Mouse (Mus musculus) MEL (cell line): ENCODE results near the gene Dnali1. TPM values are rescaled to one million over a fixed set of nuclear protein-coding genes. Genes with fewer than 3 reads are reported as not detected.
A peak's percentile ranks its signal among the peaks of the same experiment; 100 is the strongest.

Experiments
- DNase-seq: peaks from one replicate; pipeline ENCODE4 v3.0.0; 2011; ENCODE audit warnings: low read depth, low spot score
- H3K27ac ChIP-seq: 2 replicates; pipeline ENCODE4 v1.5.1; 2012; ENCODE audit warnings: low read depth, mild to moderate bottlenecking, control low read depth, low read length, moderate library complexity; ENCODE audit not compliant: control insufficient read depth
- H3K27me3 ChIP-seq, 2 experiments: fragments of 150-350 bp in 1 of 2; sonication (generic) in 1 of 2; 2 replicates each; pipeline ENCODE4 v1.6.1; 2012; ENCODE audit warnings: low read length in 2 of 2, mild to moderate bottlenecking in 2 of 2, improper control_type of control experiment in 1 of 2, moderate library complexity in 1 of 2; ENCODE audit not compliant: insufficient read depth in 2 of 2, control insufficient read depth in 1 of 2
- H3K36me3 ChIP-seq, 2 experiments: 2 replicates each; pipeline ENCODE4 v1.6.1; 2012 to 2014; ENCODE audit warnings: low read length in 2 of 2, improper control_type of control experiment in 1 of 2, inconsistent platforms in 1 of 2, mild to moderate bottlenecking in 1 of 2; ENCODE audit not compliant: insufficient read depth in 2 of 2, control insufficient read depth in 1 of 2
- H3K4me1 ChIP-seq, 2 experiments: fragments of 150-350 bp in 1 of 2; sonication (generic) in 1 of 2; 2 replicates each; pipeline ENCODE4 v1.6.1; 2012; ENCODE audit warnings: low read length in 2 of 2, improper control_type of control experiment in 1 of 2, mild to moderate bottlenecking in 1 of 2; ENCODE audit not compliant: insufficient read depth in 2 of 2, control insufficient read depth in 1 of 2
- H3K4me3 ChIP-seq, 2 experiments: fragments of 150-350 bp in 1 of 2; sonication (generic) in 1 of 2; 2 replicates each; pipeline ENCODE4 v1.5.1; 2012; ENCODE audit warnings: low read depth in 2 of 2, low read length in 2 of 2, mild to moderate bottlenecking in 2 of 2, moderate library complexity in 2 of 2, control low read depth in 1 of 2, improper control_type of control experiment in 1 of 2; ENCODE audit not compliant: control insufficient read depth in 1 of 2, insufficient read depth in 1 of 2
- H3K79me2 ChIP-seq: 2 replicates; pipeline ENCODE4 v1.6.1; 2012; ENCODE audit warnings: mild to moderate bottlenecking, low read length, moderate library complexity; ENCODE audit not compliant: control insufficient read depth, poor library complexity, insufficient read depth
- H3K9ac ChIP-seq: 2 replicates; pipeline ENCODE4 v1.6.1; 2012; ENCODE audit warnings: low read depth, mild to moderate bottlenecking, control low read depth, low read length, moderate library complexity; ENCODE audit not compliant: control insufficient read depth, poor library complexity, severe bottlenecking
- H3K9me3 ChIP-seq: fragments of 150-350 bp; sonication (generic); replicated peaks from 2 replicates; pipeline ENCODE4 v1.6.1; 2012; ENCODE audit warnings: mild to moderate bottlenecking, low read length, improper control_type of control experiment, moderate library complexity; ENCODE audit not compliant: insufficient read depth
- BHLHE40 ChIP-seq: IDR thresholded peaks from 2 replicates; pipeline ENCODE4 v1.6.1; 2012; ENCODE audit warnings: low read depth, mild to moderate bottlenecking, inconsistent platforms, low read length, improper control_type of control experiment, borderline replicate concordance
- CHD1 ChIP-seq: IDR thresholded peaks from 2 replicates; pipeline ENCODE4 v1.6.1; 2012; ENCODE audit warnings: low read depth, mild to moderate bottlenecking, inconsistent platforms, low read length, improper control_type of control experiment
- CHD2 ChIP-seq: IDR thresholded peaks from 2 replicates; pipeline ENCODE4 v1.6.1; 2011; ENCODE audit warnings: low read length, improper control_type of control experiment
- CTCF ChIP-seq, 3 experiments: IDR thresholded peaks in 2 of 3; conservative IDR thresholded peaks in 1 of 3; 2 replicates each; pipeline ENCODE4 v1.5.1; 2011 to 2012; ENCODE audit warnings: low read length in 3 of 3, low read depth in 2 of 3, mild to moderate bottlenecking in 2 of 3, improper control_type of control experiment in 1 of 3, inconsistent platforms in 1 of 3, mixed read lengths in 1 of 3, moderate library complexity in 1 of 3; ENCODE audit not compliant: control insufficient read depth in 1 of 3, insufficient read depth in 1 of 3, poor library complexity in 1 of 3, severe bottlenecking in 1 of 3
- E2F4 ChIP-seq: IDR thresholded peaks from 2 replicates; pipeline ENCODE4 v1.6.1; 2011; ENCODE audit warnings: low read depth, low read length, improper control_type of control experiment, borderline replicate concordance
- EP300 ChIP-seq, 2 experiments: IDR thresholded peaks; 2 replicates each; pipeline ENCODE4 v1.6.1; 2011; ENCODE audit warnings: improper control_type of control experiment in 2 of 2, low read length in 2 of 2, low read depth in 1 of 2, mild to moderate bottlenecking in 1 of 2
- GABPA ChIP-seq: IDR thresholded peaks from 2 replicates; pipeline ENCODE4 v1.6.1; 2012; ENCODE audit warnings: low read depth, mild to moderate bottlenecking, inconsistent platforms, low read length, improper control_type of control experiment, moderate library complexity
- GATA1 ChIP-seq: IDR thresholded peaks from 2 replicates; pipeline ENCODE4 v1.6.1; 2011; ENCODE audit warnings: low read depth, low read length, improper control_type of control experiment
- JUND ChIP-seq: IDR thresholded peaks from 2 replicates; pipeline ENCODE4 v1.6.1; 2011; ENCODE audit warnings: low read depth, mild to moderate bottlenecking, improper control_type of control experiment, low read length
- KAT2A ChIP-seq: conservative IDR thresholded peaks from 2 replicates; pipeline ENCODE4 v1.6.1; 2012; ENCODE audit warnings: low read depth, low read length, improper control_type of control experiment, inconsistent platforms
- MAZ ChIP-seq: IDR thresholded peaks from 2 replicates; pipeline ENCODE4 v1.6.1; 2012; ENCODE audit warnings: low read depth, mild to moderate bottlenecking, inconsistent platforms, low read length, improper control_type of control experiment
- MXI1 ChIP-seq: IDR thresholded peaks from 2 replicates; pipeline ENCODE4 v1.6.1; 2011; ENCODE audit warnings: mild to moderate bottlenecking, low read depth, low read length, improper control_type of control experiment
- NELFE ChIP-seq: IDR thresholded peaks from 2 replicates; pipeline ENCODE4 v1.6.1; 2011; ENCODE audit warnings: low read depth, low read length, improper control_type of control experiment
- POLR2AphosphoS2 ChIP-seq: IDR thresholded peaks from 2 replicates; pipeline ENCODE4 v1.6.1; 2011; ENCODE audit warnings: low read length, improper control_type of control experiment
- POLR2AphosphoS5 ChIP-seq: IDR thresholded peaks from 2 replicates; pipeline ENCODE4 v1.6.1; 2012; ENCODE audit warnings: low read depth, borderline replicate concordance, mild to moderate bottlenecking, inconsistent platforms, low read length, moderate library complexity, mixed read lengths
- RCOR1 ChIP-seq: IDR thresholded peaks from 2 replicates; pipeline ENCODE4 v1.6.1; 2012; ENCODE audit warnings: low read depth, mild to moderate bottlenecking, inconsistent platforms, low read length, improper control_type of control experiment
- SIN3A ChIP-seq: IDR thresholded peaks from 2 replicates; pipeline ENCODE4 v1.6.1; 2012; ENCODE audit warnings: low read length, improper control_type of control experiment, inconsistent platforms
- SMC3 ChIP-seq: IDR thresholded peaks from 2 replicates; pipeline ENCODE4 v1.6.1; 2011; ENCODE audit warnings: low read depth, low read length, improper control_type of control experiment
- TCF12 ChIP-seq: IDR thresholded peaks from 2 replicates; pipeline ENCODE4 v1.6.1; 2014; ENCODE audit warnings: low read depth, mild to moderate bottlenecking, inconsistent platforms, low read length, improper control_type of control experiment, moderate library complexity
- UBTF ChIP-seq: IDR thresholded peaks from 2 replicates; pipeline ENCODE4 v1.6.1; 2012; ENCODE audit warnings: low read depth, mild to moderate bottlenecking, inconsistent platforms, low read length, improper control_type of control experiment, moderate library complexity, borderline replicate concordance; ENCODE audit not compliant: insufficient read depth
- USF1 ChIP-seq: IDR thresholded peaks from 2 replicates; pipeline ENCODE4 v1.6.1; 2014; ENCODE audit warnings: low read depth, mild to moderate bottlenecking, inconsistent platforms, low read length, improper control_type of control experiment, moderate library complexity
- ZKSCAN1 ChIP-seq: IDR thresholded peaks from 2 replicates; pipeline ENCODE4 v1.6.1; 2012; ENCODE audit warnings: low read depth, mild to moderate bottlenecking, inconsistent platforms, low read length, improper control_type of control experiment, moderate library complexity
- ZMIZ1 ChIP-seq: IDR thresholded peaks from 2 replicates; pipeline ENCODE4 v1.6.1; 2012; ENCODE audit warnings: low read depth, mild to moderate bottlenecking, inconsistent platforms, low read length, improper control_type of control experiment, moderate library complexity
- ZNF384 ChIP-seq: IDR thresholded peaks from 2 replicates; pipeline ENCODE4 v1.6.1; 2012; ENCODE audit warnings: low read depth, mild to moderate bottlenecking, inconsistent platforms, low read length, improper control_type of control experiment
- polyA plus RNA-seq, 2 experiments: library from polyadenylated mRNA; stranded (reverse) in 1 of 2; unstranded in 1 of 2; fragments of >175 nt in 1 of 2; fragments of >200 nt in 1 of 2; gene quantifications; 2 replicates each; pipeline versions ENCODE4 v1.2.1 to v1.2.4; 2012; ENCODE audit warnings: low replicate concordance in 2 of 2, low read depth in 1 of 2; ENCODE audit not compliant: insufficient read length in 2 of 2, insufficient read depth in 1 of 2, missing spikeins in 1 of 2
- total RNA-seq: library from RNA; depleted of rRNA; stranded (reverse); fragments of 300-350 nt; gene quantifications from 2 replicates; pipeline ENCODE4 v1.2.3, GENCODE M21; 2012

The Dnali1 gene
- total and polyA plus RNA-seq, 3 experiments: 0.08 TPM; not detected in 2

DNA sequence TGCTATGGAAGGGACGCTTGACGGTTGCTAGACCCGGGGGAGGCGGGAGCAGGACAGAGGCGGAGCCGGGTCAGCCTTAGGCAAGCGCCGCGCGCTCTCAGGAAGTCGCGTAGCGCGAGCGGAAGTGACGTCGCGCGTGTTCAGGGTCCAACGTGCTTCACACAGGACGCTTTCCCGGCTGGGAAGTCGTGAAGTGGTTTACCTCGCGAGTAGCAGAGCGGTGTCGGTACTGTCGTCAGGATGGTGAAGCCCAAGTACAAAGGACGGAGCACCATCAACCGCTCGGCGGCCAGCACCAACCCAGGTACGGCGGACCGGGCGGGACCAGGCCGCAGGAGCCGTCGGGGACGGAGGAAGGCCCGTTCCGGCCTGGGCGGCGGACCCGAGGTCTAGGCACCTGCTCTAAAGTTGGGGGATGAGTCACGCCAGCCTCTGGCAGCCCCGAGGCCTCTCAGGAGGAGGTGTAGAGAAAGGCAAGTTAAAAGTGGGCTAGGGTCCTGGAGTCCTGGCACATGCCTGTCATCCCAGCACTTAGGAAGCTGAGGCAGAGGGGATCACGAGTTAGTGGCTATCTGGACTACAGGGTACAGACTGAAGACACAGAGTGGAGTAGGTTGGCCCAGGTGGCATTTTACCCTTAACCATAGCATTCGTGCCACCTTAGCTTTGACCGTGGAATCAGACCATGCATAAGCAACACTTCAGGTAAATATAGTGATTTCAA is 35.5 kb downstream of the Dnali1 start (continued):
- TF ChIP-seq JUND (no peak), ZNF384 (no peak), KAT2A (peak; percentile 52; the same call in 1 of the 2 replicates), USF1 (no peak), GATA1 (no peak), ZKSCAN1 (no peak)

DNA sequence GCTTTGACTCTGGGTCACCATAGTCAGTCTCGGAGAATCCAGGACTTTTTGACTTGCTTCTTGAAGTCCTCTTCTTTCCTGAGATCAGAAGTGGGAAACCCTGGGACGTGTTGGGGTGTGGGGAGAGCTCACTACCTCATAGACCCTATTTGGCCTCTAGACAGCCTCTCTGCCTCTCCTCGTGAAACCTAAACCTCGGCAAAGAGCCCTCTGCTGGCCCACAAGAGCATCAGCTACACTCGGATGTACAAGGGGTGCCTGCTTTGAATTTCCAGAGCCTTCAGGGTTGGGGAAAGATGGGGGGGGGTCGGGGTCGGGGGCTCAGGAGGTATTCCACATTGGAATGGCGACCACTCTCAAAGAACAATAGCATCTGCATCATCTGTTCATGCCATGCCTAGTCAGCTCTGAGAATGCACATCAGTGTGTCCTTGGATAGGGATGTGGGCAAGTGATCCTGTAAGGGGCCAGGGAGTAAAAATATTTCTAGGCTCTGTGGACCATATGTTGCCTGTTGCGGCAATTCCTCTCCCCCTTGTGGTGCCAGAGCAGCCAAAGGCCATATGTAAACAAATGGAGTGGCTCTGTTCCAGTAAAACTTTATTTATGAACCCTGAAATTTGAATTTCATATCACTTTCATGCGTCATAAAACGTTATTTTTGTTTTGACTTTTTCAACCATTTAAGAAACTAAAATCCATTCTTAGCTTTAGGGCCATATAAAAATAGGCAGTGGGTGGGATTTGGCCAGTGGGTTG is 44.5 kb downstream of the Dnali1 start:
- Histone ChIP-seq H3K27ac (no peak overlapping the region), H3K4me1 (no peaks in the 10 kb centered on the region), H3K27me3 (peaks cover 2 to 14% of the 10 kb centered on the region in 2 experiments; a peak in 2 of 4 replicates), H3K9me3 (no peaks in the 10 kb centered on the region), H3K79me2 (no peaks in the 10 kb centered on the region), H3K36me3 (no peaks in the 10 kb centered on the region), H3K4me3 (no peak overlapping the region), H3K9ac (no peak overlapping the region)
- no peak for DNase-seq
- TF ChIP-seq CHD1 (no peak), CTCF (IDR thresholded peaks at IDR 0.05 in 2 of 3, conservative IDR thresholded peaks at IDR 0.05 in 1 of 3; ENCODE audit: control insufficient read depth in 1 of 3, insufficient read depth in 1 of 3, low read depth in 2 of 3, low read length in 3 of 3, poor library complexity in 1 of 3, severe bottlenecking in 1 of 3) (peak in 2 of 3 experiments; percentile 39 to 49; a peak in 4 of 6 replicates), SMC3 (peak; percentile 35)

DNA sequence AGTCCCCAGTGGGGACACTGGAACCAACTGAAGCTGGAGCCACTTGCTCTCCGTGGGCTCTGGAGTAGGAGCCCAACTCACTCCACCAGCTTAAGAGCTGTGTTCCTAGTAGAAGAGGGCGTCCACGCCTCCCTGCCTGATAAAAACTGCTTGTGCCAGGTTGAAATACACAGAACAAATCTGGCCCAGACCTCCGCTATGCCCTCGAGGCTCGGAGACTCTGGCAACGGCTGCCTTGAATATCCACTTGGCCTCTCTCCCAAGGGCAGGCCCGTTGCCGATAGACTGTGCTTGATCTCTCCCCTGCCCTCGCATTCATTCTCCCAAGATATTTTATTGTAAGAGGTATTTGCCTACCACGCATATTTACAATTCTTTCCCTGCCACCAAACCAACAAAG is 48.1 kb downstream of the Dnali1 start:
- Histone ChIP-seq H3K36me3 (no peaks in the 10 kb centered on the region), H3K9ac (no peak overlapping the region), H3K27ac (no peak overlapping the region), H3K4me1 (no peaks in the 10 kb centered on the region), H3K4me3 (no peak overlapping the region), H3K27me3 (peaks cover 5 to 7% of the 10 kb centered on the region in 2 experiments; a peak in 3 of 4 replicates), H3K9me3 (no peaks in the 10 kb centered on the region), H3K79me2 (no peaks in the 10 kb centered on the region)
- no peak for DNase-seq
- TF ChIP-seq UBTF (no peak), POLR2AphosphoS2 (no peak), CHD1 (no peak), ZKSCAN1 (no peak), E2F4 (no peak), SMC3 (no peak), MXI1 (no peak), EP300 (IDR thresholded peaks at IDR 0.05; ENCODE audit: low read depth in 1 of 2, low read length in 2 of 2) (no peak), RCOR1 (no peak), GATA1 (no peak), CHD2 (no peak), BHLHE40 (no peak), ZMIZ1 (no peak), MAZ (no peak), POLR2AphosphoS5 (no peak), TCF12 (no peak), NELFE (no peak), SIN3A (no peak), GABPA (no peak)
